Mouse (Mus musculus): ENCODE results near the gene Ndufv1.

DNA sequence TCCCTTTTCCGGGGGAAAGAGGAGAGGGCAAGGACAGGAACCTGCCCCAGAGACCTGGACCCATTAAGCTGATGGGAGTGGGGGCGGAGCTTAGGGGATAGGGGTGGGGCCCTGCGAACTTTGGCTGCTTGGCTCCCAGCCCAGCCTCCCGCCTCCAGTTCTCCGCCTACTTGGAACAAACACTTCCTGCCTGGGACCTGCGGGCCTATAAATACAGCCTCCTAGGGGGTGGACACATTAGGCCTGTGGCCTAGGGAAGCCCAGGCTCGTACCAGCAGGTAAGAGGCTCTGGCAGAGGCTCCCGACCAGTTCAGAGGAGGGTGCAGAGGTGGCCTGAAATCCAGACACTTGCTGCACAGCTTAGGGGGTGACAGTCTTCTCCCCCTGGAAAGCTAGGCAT lies 26.3 kb downstream of the Ndufv1 start, which contains the start of gene Acy3:
- no peak for TF ChIP-seq POLR2A (IDR thresholded peaks at IDR 0.05; ENCODE audit: borderline replicate concordance, low read depth, low read length)
- TF ChIP-seq CTCF (IDR thresholded peaks at IDR 0.05; ENCODE audit: low read depth, low read length), result no peak

All from bone marrow macrophage, adult 2 months (primary cell).